Mouse (Mus musculus) midbrain, postnatal 0 days (tissue): ENCODE results near the gene Itgal. TPM values are rescaled to one million over a fixed set of nuclear protein-coding genes. Genes with fewer than 3 reads are reported as not detected.

Source experiments
- ATAC-seq: fragments of 200-750 bp; cut with Nextera tagmentation; 2 replicates; pipeline ENCODE4 v1.8.0; 2017; ENCODE audit warnings: moderate number of reproducible peaks, mild to moderate bottlenecking, moderate TSS enrichment, moderate library complexity; ENCODE audit not compliant: low FRiP score
- DNase-seq: peaks from one replicate; pipeline ENCODE4 v3.0.0-alpha.2; 2015; ENCODE audit warnings: low spot score
- H3K27ac ChIP-seq: fragments of 300-500 bp; sonication (generic); 2 replicates; pipeline ENCODE4 v1.5.1; 2014; ENCODE audit warnings: low read depth, mild to moderate bottlenecking, low read length, mixed read lengths
- H3K27me3 ChIP-seq: fragments of 300-500 bp; sonication (generic); 2 replicates; pipeline ENCODE4 v1.6.1; 2014; ENCODE audit warnings: low read length, control low read depth, mixed read lengths; ENCODE audit not compliant: insufficient read depth
- H3K36me3 ChIP-seq: fragments of 300-500 bp; sonication (generic); 2 replicates; pipeline ENCODE4 v1.6.1; 2014; ENCODE audit warnings: low read length, control low read depth, mixed read lengths; ENCODE audit not compliant: insufficient read depth
- H3K4me1 ChIP-seq: fragments of 300-500 bp; sonication (generic); 2 replicates; pipeline ENCODE4 v1.6.1; 2014; ENCODE audit warnings: mild to moderate bottlenecking, control low read depth, antibody characterized with exemption, low read length, mixed read lengths; ENCODE audit not compliant: insufficient read depth
- H3K4me2 ChIP-seq: fragments of 300-500 bp; sonication (generic); 2 replicates; pipeline ENCODE4 v1.6.1; 2014; ENCODE audit warnings: low read depth, mild to moderate bottlenecking, low read length, mixed read lengths; ENCODE audit not compliant: poor library complexity, severe bottlenecking
- H3K4me3 ChIP-seq: fragments of 300-500 bp; sonication (generic); 2 replicates; pipeline ENCODE4 v1.5.1; 2014; ENCODE audit warnings: low read depth, mild to moderate bottlenecking, low read length, moderate library complexity
- H3K9ac ChIP-seq: fragments of 300-500 bp; sonication (generic); replicated peaks from 2 replicates; pipeline ENCODE4 v1.6.1; 2014; ENCODE audit warnings: mild to moderate bottlenecking, low read length, moderate library complexity, mixed read lengths; ENCODE audit not compliant: poor library complexity, severe bottlenecking
- H3K9me3 ChIP-seq: fragments of 300-500 bp; sonication (generic); 2 replicates; pipeline ENCODE4 v1.6.1; 2016; ENCODE audit warnings: low read length, control low read depth
- CTCF ChIP-seq: IDR thresholded peaks from 2 replicates; pipeline ENCODE4 v1.5.1; 2016; ENCODE audit warnings: antibody characterized with exemption, mild to moderate bottlenecking
- WGBS: fragments of 180-500 bp; shearing (Covaris S2); extraction: QIAGEN DNeasy Blood & Tissue Kit; methylation state at CpG from one replicate; pipeline ENCODE4 v1.1.7; 2014; 5-methylcytosine and 5-hydroxymethylcytosine counted together
- polyA plus RNA-seq: library from polyadenylated mRNA; unstranded; fragments of >200 nt; fragmentation: Nextera tagmentation; extraction: Ambion mirVana; gene quantifications from 2 replicates; pipeline ENCODE4 v1.2.1, GENCODE M21; 2015
- total RNA-seq: library from RNA; depleted of rRNA; stranded (reverse); fragments of >200 nt; gene quantifications from 2 replicates; pipeline ENCODE4 v1.2.3, GENCODE M21; 2014

The Itgal gene
- total and polyA plus RNA-seq, 2 experiments from 2014 or later = 0.22 to 0.49 TPM

DNA sequence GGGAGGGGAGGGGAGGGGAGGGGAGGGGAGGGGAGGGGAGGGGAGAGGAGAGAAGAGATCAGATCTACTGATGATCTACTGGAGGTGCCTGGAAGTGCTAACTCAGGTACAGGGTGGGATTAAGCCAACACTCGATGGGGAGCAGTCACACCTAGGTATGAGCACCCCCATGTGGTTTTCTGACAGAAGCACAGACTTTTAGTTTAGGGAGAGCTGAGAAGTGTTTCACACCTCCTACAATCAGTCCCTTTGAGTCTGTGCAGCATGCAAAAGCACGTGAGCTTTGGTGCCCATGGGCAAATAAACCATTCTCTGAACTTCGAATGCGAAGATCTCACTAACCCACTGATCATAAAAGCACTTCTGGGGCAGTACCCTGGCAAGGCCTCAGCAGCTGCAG lies 46.3 kb downstream of the Itgal start:
- peak; percentile 56 for TF ChIP-seq CTCF
- peaks cover 7% of the 10 kb centered on the region; the same call in 1 of the 2 replicates for H3K36me3 ChIP-seq
- peaks cover 3% of the 10 kb centered on the region for H3K4me1 ChIP-seq
- no peak for ATAC-seq
- no peak overlapping the region for H3K9ac ChIP-seq
- H3K27ac ChIP-seq = no peak overlapping the region
- DNase-seq = peak; percentile 25
- no peak overlapping the region for H3K4me2 ChIP-seq
- no peaks in the 10 kb centered on the region for H3K27me3 ChIP-seq
- H3K4me3 ChIP-seq = no peak overlapping the region
- WGBS = 68% methylated on average over 4 of the region's 4 CpGs
- no peaks in the 10 kb centered on the region for H3K9me3 ChIP-seq

DNA sequence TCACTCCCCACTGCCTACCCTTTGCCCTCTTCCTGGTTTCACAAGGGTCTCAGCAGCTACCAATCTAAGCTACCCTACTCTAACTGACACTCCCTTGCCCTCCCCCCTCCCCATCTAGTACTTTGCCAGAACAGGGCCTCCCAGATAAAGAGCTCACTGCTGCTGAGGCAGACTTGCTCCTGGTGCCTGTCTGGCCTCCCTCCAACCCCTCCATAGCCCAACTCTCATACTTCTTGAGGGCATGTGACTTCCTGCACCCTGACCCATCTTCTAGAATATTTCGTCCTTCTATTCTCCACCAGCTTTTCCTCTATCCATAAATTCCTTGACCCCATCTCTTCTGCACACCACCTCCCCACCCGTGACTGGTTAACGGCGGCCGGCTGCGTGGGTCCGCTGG lies 46.8 kb downstream of the Itgal start:
- Histone ChIP-seq H3K27ac (no peak overlapping the region), H3K36me3 (peaks cover 7% of the 10 kb centered on the region; the same call in 1 of the 2 replicates), H3K4me2 (no peak overlapping the region), H3K9me3 (no peaks in the 10 kb centered on the region), H3K4me3 (no peak overlapping the region), H3K4me1 (peaks cover 3% of the 10 kb centered on the region), H3K9ac (no peak overlapping the region), H3K27me3 (no peaks in the 10 kb centered on the region)
- no peak for TF ChIP-seq CTCF
- DNase-seq (no peak), ATAC-seq (no peak)
- 96% methylated on average over 7 of the region's 7 CpGs for WGBS

DNA sequence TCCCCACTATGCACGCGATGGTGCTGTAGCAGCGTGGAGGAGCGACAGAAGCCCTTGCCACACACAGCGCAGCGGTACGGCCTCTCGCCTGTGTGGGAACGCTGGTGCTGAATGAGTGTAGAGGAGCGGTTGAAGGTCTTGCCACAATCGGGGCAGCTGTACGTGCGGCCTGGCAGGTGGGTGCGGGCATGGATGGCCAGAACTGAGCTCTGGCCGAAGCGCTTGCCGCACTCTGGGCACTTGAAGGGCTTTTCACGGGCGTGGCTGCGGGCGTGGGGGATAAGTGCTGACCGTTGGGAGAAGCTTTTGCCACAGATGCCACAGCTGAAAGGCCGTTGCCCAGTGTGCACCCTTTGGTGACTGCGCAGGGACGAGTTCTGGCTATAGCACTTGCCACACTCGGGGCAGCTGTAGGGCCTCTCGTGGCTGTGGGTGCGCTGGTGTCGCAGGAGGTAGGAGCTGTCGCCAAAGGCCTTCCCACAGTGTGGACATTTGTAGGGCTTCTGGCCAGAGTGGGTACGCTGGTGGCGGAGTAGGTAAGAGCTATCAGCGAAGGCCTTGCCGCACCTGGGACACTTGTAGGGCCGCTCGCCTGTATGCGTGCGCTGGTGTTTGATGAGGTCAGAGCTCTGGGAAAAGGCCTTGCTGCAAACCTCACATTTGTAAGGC lies 47.4 kb downstream of the Itgal start:
- TF ChIP-seq CTCF = no peak

DNA sequence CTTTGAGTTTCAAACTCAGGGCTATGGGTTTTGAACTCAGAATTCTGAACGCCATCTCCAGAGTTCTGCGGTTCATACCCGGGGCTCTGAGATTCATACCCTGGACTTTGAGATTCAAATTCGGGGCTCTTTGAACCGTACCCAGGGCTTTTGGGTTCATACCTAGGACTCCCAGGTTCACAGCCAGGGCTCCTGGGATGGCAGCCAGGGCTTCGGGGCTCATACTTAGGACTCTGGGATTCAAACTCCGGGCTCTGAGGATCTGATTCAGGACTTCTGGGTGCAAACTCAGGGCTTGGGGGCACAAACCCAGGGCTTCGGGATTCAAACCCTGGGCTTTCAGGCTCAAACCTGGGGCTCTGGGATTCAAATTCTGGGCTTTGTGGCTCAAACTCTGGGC lies 48.3 kb downstream of the Itgal start:
- DNase-seq = no peak
- Histone ChIP-seq H3K4me3 (peak overlapping the region; percentile 88), H3K27ac (no peak overlapping the region), H3K4me1 (peaks cover 3% of the 10 kb centered on the region), H3K36me3 (peaks cover 7% of the 10 kb centered on the region; the same call in 1 of the 2 replicates), H3K4me2 (peak overlapping the region; percentile 89), H3K27me3 (no peaks in the 10 kb centered on the region), H3K9ac (peak overlapping the region; percentile 98; the same call in 1 of the 2 replicates), H3K9me3 (no peaks in the 10 kb centered on the region)
- ATAC-seq = no peak
- no peak for TF ChIP-seq CTCF
- WGBS = 90% methylated on average over 8 of the region's 8 CpGs

More for the DNA sequence above, 47.4 kb downstream of the Itgal start:
- peaks cover 7% of the 10 kb centered on the region; the same call in 1 of the 2 replicates for H3K36me3 ChIP-seq
- DNase-seq (no peak), ATAC-seq (no peak)
- peaks cover 3% of the 10 kb centered on the region for H3K4me1 ChIP-seq
- WGBS = 95% methylated on average over 38 of the region's 38 CpGs
- no peak overlapping the region for H3K4me2 ChIP-seq
- no peak overlapping the region for H3K27ac ChIP-seq
- H3K4me3 ChIP-seq = no peak overlapping the region
- no peak overlapping the region for H3K9ac ChIP-seq
- no peaks in the 10 kb centered on the region for H3K9me3 ChIP-seq
- H3K27me3 ChIP-seq = no peaks in the 10 kb centered on the region

DNA sequence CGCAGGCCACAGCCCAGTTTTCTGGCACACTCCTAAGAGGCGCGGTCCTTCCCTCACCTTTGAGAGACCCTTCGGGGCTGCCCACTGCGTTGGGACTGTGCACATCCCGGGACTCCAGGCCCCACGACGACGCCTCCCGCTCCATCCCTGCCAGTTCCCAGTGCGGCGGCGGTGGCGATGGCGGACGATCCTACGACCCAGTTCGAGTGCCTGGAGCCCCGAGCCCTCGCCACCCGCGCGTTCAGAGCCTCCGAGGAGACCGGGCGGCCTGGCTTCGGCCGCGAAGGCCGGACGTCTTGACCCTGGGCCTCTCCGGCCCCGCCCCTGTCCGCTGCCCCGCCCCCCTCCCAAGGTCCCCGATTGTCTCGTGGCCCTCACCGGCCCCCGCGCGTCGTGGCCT lies 49.0 kb downstream of the Itgal start:
- WGBS = under 1% methylated on average over 39 of the region's 42 CpGs
- Histone ChIP-seq H3K4me2 (peak overlapping the region; percentile 89), H3K9ac (peak overlapping the region; percentile 98), H3K9me3 (no peaks in the 10 kb centered on the region), H3K27me3 (no peaks in the 10 kb centered on the region), H3K4me3 (peak overlapping the region; percentile 88), H3K4me1 (peaks cover 3% of the 10 kb centered on the region), H3K27ac (peak overlapping the region; percentile 97), H3K36me3 (peaks cover 7% of the 10 kb centered on the region; the same call in 1 of the 2 replicates)
- ATAC-seq = peak; percentile 20; the same call in 1 of the 2 replicates
- no peak for TF ChIP-seq CTCF
- DNase-seq = no peak

DNA sequence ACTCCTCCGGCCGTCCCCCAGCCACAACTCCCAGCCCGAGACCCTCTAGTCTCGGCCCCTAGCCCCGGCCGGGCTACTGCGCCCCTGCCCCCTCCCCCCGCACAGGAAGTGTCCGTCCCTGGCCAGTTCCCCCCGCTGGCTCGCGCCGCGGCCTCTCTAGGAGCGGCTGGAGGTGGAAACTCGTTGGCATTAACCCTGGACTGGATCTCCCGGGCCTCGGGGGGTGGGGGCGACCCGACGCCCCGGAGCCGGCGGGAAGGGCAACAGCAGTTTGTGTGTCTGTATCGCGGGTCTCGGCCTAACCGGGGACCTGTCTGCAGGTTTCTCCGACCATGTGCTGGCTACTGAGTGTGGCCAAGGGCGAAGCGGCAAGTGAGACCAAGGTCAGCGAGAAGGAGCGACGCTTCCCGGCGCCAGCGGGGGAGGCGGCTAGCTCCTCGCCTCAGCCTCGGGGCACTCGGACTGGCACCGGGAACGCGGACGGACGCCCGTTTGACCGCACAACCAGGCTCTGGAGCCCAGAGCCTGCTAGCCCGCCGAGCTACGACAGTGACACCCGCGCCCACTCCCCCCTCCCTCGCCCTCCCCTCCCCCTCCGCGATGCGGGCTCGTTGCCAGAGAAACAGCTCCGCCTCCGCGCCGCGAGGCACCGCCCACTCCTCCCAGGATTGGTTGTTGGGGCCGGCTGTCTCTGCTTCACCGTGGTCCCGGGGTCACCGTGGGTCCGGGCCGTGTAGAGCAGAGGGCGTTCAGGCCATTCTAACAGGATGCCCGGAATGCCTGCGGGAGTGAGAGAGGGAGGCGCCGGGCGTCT lies 49.7 kb downstream of the Itgal start, which contains the start of gene Zfp768:
Gene Zfp768, minus strand, starts transcription at position 78 of the 814 bp plus-strand sequence.
- peak within 1 kb of the TSS; percentile 98 for H3K9ac ChIP-seq
- peak within 1 kb of the TSS; percentile 97 for H3K27ac ChIP-seq
- peak within 1 kb of the TSS; percentile 88 for H3K4me3 ChIP-seq
- under 1% methylated on average over 56 of the region's 76 CpGs for WGBS
- no peaks in the 10 kb centered on the region for H3K9me3 ChIP-seq
- no peaks in the 10 kb centered on the region for H3K27me3 ChIP-seq
- peak within 1 kb of the TSS; percentile 89 for H3K4me2 ChIP-seq
- peak; percentile 94 for ATAC-seq
- DNase-seq = peak; percentile 94
- peaks cover 7% of the 10 kb centered on the region; the same call in 1 of the 2 replicates for H3K36me3 ChIP-seq
- TF ChIP-seq CTCF = no peak
- peaks cover 3% of the 10 kb centered on the region for H3K4me1 ChIP-seq
